Comparison of ENCODE assay signal across 8 mouse cellular contexts in genomic region chr2:128245544-128245943, GRCm38 (mm10).
DNase-seq lines count a peak whose midpoint lies in the region; ATAC-seq lines count a peak whose summit lies in the region.

No protein-coding gene starts in this region.

- no peak overlapping the region for H3K9ac ChIP-seq in hindbrain, embryonic 13.5 days
- H3K9ac ChIP-seq in hindbrain, embryonic 12.5 days: no peak overlapping the region

- peak; percentile 85 for ATAC-seq in hindbrain, embryonic 13.5 days (ENCODE audit: low FRiP score)
- ATAC-seq in hindbrain, embryonic 12.5 days (ENCODE audit: low FRiP score): no peak

- H3K4me3 ChIP-seq in hindbrain, embryonic 13.5 days: no peak overlapping the region
- H3K4me3 ChIP-seq in hindbrain, embryonic 12.5 days: no peak overlapping the region

- DNase-seq in cerebellum, adult 18-20 months: peak; percentile 86 to 91
- peak; percentile 65 for DNase-seq in gastrocnemius, postnatal 14 days
- peak; percentile 5 to 39 for DNase-seq in layer of hippocampus, adult 18-20 months (ENCODE audit: low spot score in 2 of 2)
- DNase-seq in lung, postnatal 36 days: peak; percentile 47
- DNase-seq in natural killer cell, adult 2 months (ENCODE audit: low spot score in 2 of 2): no peak
- no peak for DNase-seq in kidney, adult 11 months

- H3K27me3 ChIP-seq in hindbrain, embryonic 13.5 days: no peaks in the 10 kb centered on the region
- H3K27me3 ChIP-seq in hindbrain, embryonic 12.5 days: no peaks in the 10 kb centered on the region

- peaks cover 18% of the 10 kb centered on the region for H3K4me1 ChIP-seq in hindbrain, embryonic 13.5 days (replicated peaks)
- peaks cover 11% of the 10 kb centered on the region for H3K4me1 ChIP-seq in hindbrain, embryonic 12.5 days

- no peaks in the 10 kb centered on the region for H3K36me3 ChIP-seq in hindbrain, embryonic 13.5 days
- H3K36me3 ChIP-seq in hindbrain, embryonic 12.5 days: no peaks in the 10 kb centered on the region

- H3K9me3 ChIP-seq in hindbrain, embryonic 13.5 days: 0 out of 2 replicates have a peak, but pooled peaks cover 12% of the 10 kb centered on the region
- no peaks in the 10 kb centered on the region for H3K9me3 ChIP-seq in hindbrain, embryonic 12.5 days (replicated peaks)

- intact Hi-C loops in gastrocnemius, postnatal 14 days (cut with DNase I; ENCODE audit: low total_unique reads): loop anchor here (10.0 kb wide), 1 partner anchor 149 kb away; no protein-coding TSS in a partner anchor

- no peak overlapping the region; the same call in 1 of the 2 replicates for H3K27ac ChIP-seq in hindbrain, embryonic 13.5 days
- H3K27ac ChIP-seq in hindbrain, embryonic 12.5 days: no peak overlapping the region

- H3K4me2 ChIP-seq in hindbrain, embryonic 13.5 days: no peak overlapping the region
- H3K4me2 ChIP-seq in hindbrain, embryonic 12.5 days (replicated peaks): no peak overlapping the region

- 51% methylated on average over 10 of the region's 10 CpGs for WGBS in hindbrain, embryonic 13.5 days
- 68% methylated on average over 10 of the region's 10 CpGs for WGBS in hindbrain, embryonic 12.5 days

Comparison
In these comparisons a context has a peak if more than half of its experiments do, and no peak if none do; other contexts are left out.
1. DNase-seq: peak in cerebellum, adult 18-20 months (2 of 2), gastrocnemius, postnatal 14 days (single experiment), layer of hippocampus, adult 18-20 months (2 of 2) and lung, postnatal 36 days (single experiment); none in natural killer cell, adult 2 months (0 of 2) and kidney, adult 11 months (single experiment).